Mouse (Mus musculus): ENCODE measurements around the gene Mesp1.
"Not testable (repeated sequence)": the region's sequence is repeated elsewhere in the genome, so short reads cannot be mapped to it uniquely, and the experiment has no call there.

Gene Mesp1

GRCm38 (mm10) chr7:79792635-79793421 lies 760 bp downstream of the Mesp1 start:
- DNase-seq (ENCODE audit: extremely low spot score, low spot score) = peak; percentile 72

- DNase-seq (ENCODE audit: extremely low spot score, low spot score) = not testable (repeated sequence)
These were observed 3.8 kb downstream of the Mesp1 start for GRCm38 (mm10) chr7:79789812-79790211.

GRCm38 (mm10) chr7:79786295-79786694 lies 7.3 kb downstream of the Mesp1 start:
- peak; percentile 75 for DNase-seq (ENCODE audit: extremely low spot score, low spot score)

- DNase-seq (ENCODE audit: extremely low spot score, low spot score) = no peak
These were observed 11.1 kb downstream of the Mesp1 start for GRCm38 (mm10) chr7:79782516-79782855.

GRCm38 (mm10) chr7:79781826-79782515 lies 11.6 kb downstream of the Mesp1 start:
- no peak for DNase-seq (ENCODE audit: extremely low spot score, low spot score)

GRCm38 (mm10) chr7:79780647-79781626 lies 12.7 kb downstream of the Mesp1 start:
- peak; percentile 79 for DNase-seq (ENCODE audit: extremely low spot score, low spot score)

- no peak for DNase-seq (ENCODE audit: extremely low spot score, low spot score)
These were observed 21.8 kb downstream of the Mesp1 start for GRCm38 (mm10) chr7:79771561-79772512.

- no peak for DNase-seq (ENCODE audit: extremely low spot score, low spot score)
These were observed 23.9 kb downstream of the Mesp1 start for GRCm38 (mm10) chr7:79769664-79770063.

- no peak for DNase-seq (ENCODE audit: extremely low spot score, low spot score)
These were observed 27.6 kb downstream of the Mesp1 start for GRCm38 (mm10) chr7:79765991-79766390.

GRCm38 (mm10) chr7:79762106-79762505 lies 31.5 kb downstream of the Mesp1 start:
- DNase-seq (ENCODE audit: extremely low spot score, low spot score) = no peak

GRCm38 (mm10) chr7:79761124-79761876 lies 32.3 kb downstream of the Mesp1 start:
- no peak for DNase-seq (ENCODE audit: extremely low spot score, low spot score)

GRCm38 (mm10) chr7:79759766-79760165 lies 33.8 kb downstream of the Mesp1 start:
- no peak for DNase-seq (ENCODE audit: extremely low spot score, low spot score)

- no peak for DNase-seq (ENCODE audit: extremely low spot score, low spot score)
These were observed 35.4 kb downstream of the Mesp1 start for GRCm38 (mm10) chr7:79758176-79758575.

- no peak for DNase-seq (ENCODE audit: extremely low spot score, low spot score)
These were observed 37.3 kb downstream of the Mesp1 start for GRCm38 (mm10) chr7:79756334-79756733.

- no peak for DNase-seq (ENCODE audit: extremely low spot score, low spot score)
These were observed 44.1 kb downstream of the Mesp1 start for GRCm38 (mm10) chr7:79749511-79749910.

GRCm38 (mm10) chr7:79747659-79748058 lies 45.9 kb downstream of the Mesp1 start:
- no peak for DNase-seq (ENCODE audit: extremely low spot score, low spot score)

- DNase-seq (ENCODE audit: extremely low spot score, low spot score) = no peak
These were observed 49.0 kb downstream of the Mesp1 start for GRCm38 (mm10) chr7:79744585-79744984.

GRCm38 (mm10) chr7:79744051-79744450 lies 49.5 kb downstream of the Mesp1 start:
- no peak for DNase-seq (ENCODE audit: extremely low spot score, low spot score)

- peak; percentile 79 for DNase-seq (ENCODE audit: extremely low spot score, low spot score)
These were observed 50.7 kb downstream of the Mesp1 start, which contains the start of the genes Pex11a and Wdr93 for GRCm38 (mm10) chr7:79742659-79743536. Pex11a (minus strand) TSS chr7:79743131. Wdr93 (plus strand) TSS chr7:79743163.
